Mouse (Mus musculus) cerebral cortex, adult 2 months (tissue): ENCODE data around the gene Adk.

ENCODE experiments used
- whole genome bisulfite sequencing: fragments of 180-500 bp; shearing (Covaris S2); methylation state at CpG from one replicate; pipeline ENCODE4 v1.1.7; 2018; 5-methylcytosine and 5-hydroxymethylcytosine counted together

The Adk gene

DNA sequence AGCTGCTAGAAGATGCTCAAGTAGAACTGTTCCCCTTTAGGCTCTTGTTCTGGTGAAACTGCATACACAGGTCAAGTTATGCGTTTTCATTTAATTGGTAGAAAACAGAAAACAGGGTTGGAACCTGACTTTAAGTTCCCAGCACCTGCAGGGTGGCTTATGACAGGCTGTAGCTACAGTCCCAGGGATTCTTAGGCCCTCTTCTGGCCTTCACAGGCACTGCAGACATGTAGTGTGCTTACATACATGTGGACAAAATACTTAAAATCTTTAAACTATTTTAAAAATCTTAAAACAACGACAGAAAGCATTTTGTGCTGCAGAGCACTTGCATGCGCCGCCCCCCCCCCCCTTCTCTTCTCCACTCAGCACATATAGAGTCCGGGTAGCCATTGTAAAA, 17.2 kb downstream of the Adk start:
- WGBS = 91% methylated on average over 5 of the region's 5 CpGs

DNA sequence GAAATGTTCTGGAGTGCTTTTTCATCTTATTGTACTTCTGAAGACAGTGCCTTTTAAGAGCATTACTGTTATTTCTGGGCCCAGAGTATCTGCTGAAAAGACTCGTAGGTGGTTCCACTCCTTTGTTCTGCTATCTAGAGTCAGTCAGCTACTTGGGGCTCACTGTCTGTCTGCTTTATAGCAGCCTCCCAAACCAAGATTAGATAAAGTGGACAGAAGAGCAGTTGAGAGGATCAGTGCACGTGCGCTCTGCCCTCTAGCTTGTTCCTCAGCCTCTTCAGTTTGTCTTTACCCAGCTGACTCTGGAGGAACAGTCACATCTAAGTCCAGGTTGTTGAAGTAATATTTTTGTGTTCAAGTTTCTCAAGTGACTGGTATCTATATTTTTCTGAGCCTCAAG, 21.6 kb downstream of the Adk start:
- 75% methylated on average over 3 of the region's 3 CpGs for WGBS

GRCm38 (mm10) chr14:21074398-21075320, 22.3 kb downstream of the Adk start:
- WGBS = 64% methylated on average over 11 of the region's 11 CpGs

- under 1% methylated on average over 59 of the region's 59 CpGs for WGBS
These were observed 23.6 kb downstream of the Adk start for GRCm38 (mm10) chr14:21075751-21076500.

GRCm38 (mm10) chr14:21076501-21077194, 24.3 kb downstream of the Adk start:
- 21% methylated on average over 7 of the region's 7 CpGs for WGBS

DNA sequence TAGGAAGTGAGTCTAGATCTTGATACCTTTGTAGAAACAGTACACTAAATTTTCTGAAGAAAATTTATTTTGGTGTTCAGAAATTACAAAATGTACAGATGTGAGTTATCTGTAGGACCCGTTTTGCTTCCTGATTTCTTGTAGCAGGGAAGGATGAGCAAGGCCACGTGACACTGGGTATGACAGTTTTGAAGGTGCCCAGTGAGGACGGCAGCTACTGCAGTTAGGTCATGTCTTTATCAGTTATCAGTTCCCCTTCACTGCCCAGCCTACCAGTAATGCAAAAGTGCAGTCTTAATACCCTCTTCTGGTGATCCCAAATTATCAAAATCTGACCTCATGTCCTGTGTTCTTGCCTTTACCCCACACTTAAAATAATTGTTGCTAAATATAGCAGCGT, 25.6 kb downstream of the Adk start:
- 83% methylated on average over 4 of the region's 4 CpGs for WGBS

GRCm38 (mm10) chr14:21082823-21083222, 30.4 kb downstream of the Adk start:
- 79% methylated on average over 1 of the region's 1 CpGs for WGBS

DNA sequence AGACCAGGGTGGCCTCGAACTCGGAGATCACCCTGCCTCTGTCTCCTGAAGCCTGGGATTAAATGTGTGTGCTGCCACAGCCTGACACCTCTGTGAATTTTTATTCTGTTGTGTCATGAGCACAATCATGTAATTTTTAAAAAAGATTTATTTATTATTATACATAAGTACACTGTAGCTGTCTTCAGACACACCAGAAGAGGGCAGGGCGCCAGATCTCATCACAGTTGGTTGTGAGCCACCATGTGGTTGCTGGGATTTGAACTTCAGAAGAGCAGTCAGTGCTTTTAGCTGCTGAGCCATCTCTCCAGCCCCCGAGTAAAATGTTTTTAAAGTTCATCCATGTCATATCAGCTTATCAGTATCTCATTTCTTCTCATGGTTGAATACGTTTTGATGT, 33.3 kb downstream of the Adk start:
- WGBS = 82% methylated on average over 5 of the region's 5 CpGs

GRCm38 (mm10) chr14:21086106-21086505, 33.7 kb downstream of the Adk start:
- 50% methylated on average over 2 of the region's 2 CpGs for WGBS

DNA sequence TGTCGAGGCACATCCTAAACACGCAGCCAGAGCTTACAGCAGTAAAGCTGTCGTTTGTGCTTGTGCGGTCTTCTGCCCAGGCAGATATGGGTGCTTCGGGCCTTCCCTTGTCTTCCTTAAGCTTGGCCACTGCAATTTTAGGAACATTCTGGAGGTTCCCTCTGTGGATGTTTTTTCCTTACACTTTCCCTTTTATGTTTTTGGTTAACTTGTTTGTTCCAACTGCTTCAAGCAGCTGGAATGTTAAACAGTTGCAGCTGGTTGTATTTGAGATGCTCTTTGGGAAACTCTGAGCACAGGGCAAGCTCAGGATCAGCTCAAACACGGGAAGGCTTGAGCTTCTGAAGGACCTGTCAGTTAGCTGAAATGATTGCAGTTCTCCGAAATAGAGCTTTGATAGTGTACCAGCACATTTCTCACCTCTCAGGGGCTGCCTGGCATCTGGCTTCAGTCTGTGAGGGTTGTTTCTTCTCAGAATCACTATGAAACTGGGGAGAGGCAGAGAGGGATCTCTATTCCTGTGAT, 34.5 kb downstream of the Adk start:
- WGBS = 43% methylated on average over 7 of the region's 7 CpGs

GRCm38 (mm10) chr14:21087390-21088060, 35.2 kb downstream of the Adk start:
- WGBS = 70% methylated on average over 4 of the region's 4 CpGs

GRCm38 (mm10) chr14:21088731-21089130, 36.4 kb downstream of the Adk start:
- 61% methylated on average over 3 of the region's 3 CpGs for WGBS

DNA sequence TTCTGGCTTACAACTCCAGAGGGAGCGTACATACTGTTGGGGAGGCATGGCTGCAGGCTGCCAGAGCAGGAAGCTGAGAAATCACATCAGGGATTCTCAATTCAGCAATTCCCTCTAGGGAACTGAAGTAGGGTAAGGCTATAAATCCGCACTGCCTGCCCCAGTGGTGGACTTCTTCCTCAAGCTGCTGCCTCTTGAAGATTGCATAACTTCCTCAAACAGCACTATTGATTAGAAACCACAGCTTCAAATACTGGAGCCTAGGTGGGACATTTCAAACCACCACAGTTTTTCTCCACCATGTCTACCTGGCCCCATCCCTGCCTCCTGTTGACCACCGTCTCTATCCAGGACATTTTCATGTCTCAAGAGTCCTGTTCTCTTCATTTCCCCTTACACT, 38.0 kb downstream of the Adk start:
- WGBS = 75% methylated on average over 3 of the region's 3 CpGs

GRCm38 (mm10) chr14:21090930-21091486, 38.6 kb downstream of the Adk start:
- 89% methylated on average over 3 of the region's 3 CpGs for WGBS

- 97% methylated on average over 4 of the region's 4 CpGs for WGBS
These were observed 44.3 kb downstream of the Adk start for GRCm38 (mm10) chr14:21096689-21097088.

DNA sequence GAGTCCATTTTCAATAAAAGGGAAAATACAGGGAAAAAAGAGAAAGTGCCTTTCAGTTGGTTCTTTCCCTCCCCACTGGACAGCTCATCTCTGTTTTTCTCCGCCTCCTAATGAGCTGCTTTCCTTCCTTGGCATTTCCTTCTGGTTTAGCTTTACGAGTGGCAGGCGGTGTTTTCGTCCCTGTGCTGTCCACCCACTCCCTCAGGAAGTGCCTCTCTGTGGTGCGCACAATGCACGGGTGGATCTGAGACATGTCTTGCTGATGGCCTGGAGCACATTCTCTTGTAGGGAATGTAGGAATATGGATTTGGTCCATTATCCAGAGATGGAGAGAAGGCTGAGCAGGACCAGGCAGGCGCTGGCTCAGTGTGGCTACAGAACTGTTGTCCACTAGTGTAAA, 47.0 kb downstream of the Adk start:
- WGBS = 38% methylated on average over 7 of the region's 7 CpGs

GRCm38 (mm10) chr14:21100876-21101275, 48.5 kb downstream of the Adk start:
- WGBS = 40% methylated on average over 2 of the region's 2 CpGs

- WGBS = 53% methylated on average over 7 of the region's 7 CpGs
These were observed 49.2 kb downstream of the Adk start for GRCm38 (mm10) chr14:21101562-21101961.

- WGBS = 93% methylated on average over 4 of the region's 4 CpGs
These were observed 50.4 kb downstream of the Adk start for GRCm38 (mm10) chr14:21102666-21103203.

DNA sequence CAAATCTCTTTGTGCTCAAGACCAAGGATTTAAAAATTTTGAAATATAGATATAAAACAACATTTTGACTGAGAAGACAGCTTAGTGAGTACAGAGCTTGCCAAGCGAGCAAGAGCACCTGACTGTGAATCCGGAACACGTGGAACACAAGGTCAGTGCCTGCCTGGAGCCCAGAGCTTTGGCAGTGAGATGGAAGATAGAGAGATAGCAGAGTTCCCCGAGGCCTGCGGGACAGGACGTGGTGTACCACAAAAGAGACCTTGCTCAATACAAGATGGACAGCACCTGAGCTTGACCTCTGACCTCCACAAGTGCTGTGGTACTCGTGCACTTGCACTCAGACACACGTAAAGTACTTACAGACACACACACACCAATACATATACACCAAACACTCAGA, 54.2 kb downstream of the Adk start:
- 94% methylated on average over 8 of the region's 8 CpGs for WGBS

GRCm38 (mm10) chr14:21107551-21107950, 55.2 kb downstream of the Adk start:
- WGBS = 75% methylated on average over 3 of the region's 3 CpGs
